Mouse (Mus musculus) ES-Bruce4 (cell line): ENCODE measurements at regions not wholly inside any gene's neighbourhood (a gene's known extent, or its start where the extent isn't known, plus 50 kb on each side); places are given as distances from the start of the nearest gene placed in this dataset.

Experiments
- CTCF ChIP-seq: IDR thresholded peaks from one replicate; pipeline ENCODE4 v1.8.1; 2011; ENCODE audit warnings: low read depth, low read length
- POLR2A ChIP-seq: IDR thresholded peaks from one replicate; pipeline ENCODE4 v1.8.1; 2011; ENCODE audit warnings: low read length; ENCODE audit not compliant: insufficient read depth

- TF ChIP-seq POLR2A (no peak), CTCF (no peak)
These were observed 81.0 kb downstream of the Cstad start for GRCm38 (mm10) chr2:30675839-30676238.
